Mouse (Mus musculus): ENCODE data around the gene Dcdc2a.

GRCm38 (mm10) chr13:25127216-25127615 lies 71.4 kb downstream of the Dcdc2a start:
- no peak for TF ChIP-seq POLR2A (IDR thresholded peaks at IDR 0.05; ENCODE audit: control insufficient read depth, extremely low read depth, insufficient read depth, low read length, poor library complexity)
- no peak for TF ChIP-seq CTCF (IDR thresholded peaks at IDR 0.05; ENCODE audit: borderline replicate concordance, control insufficient read depth, extremely low read depth, insufficient read depth, low read length, poor library complexity)
